Mouse (Mus musculus): Measurements from ENCODE around the gene Thrap3.

DNA sequence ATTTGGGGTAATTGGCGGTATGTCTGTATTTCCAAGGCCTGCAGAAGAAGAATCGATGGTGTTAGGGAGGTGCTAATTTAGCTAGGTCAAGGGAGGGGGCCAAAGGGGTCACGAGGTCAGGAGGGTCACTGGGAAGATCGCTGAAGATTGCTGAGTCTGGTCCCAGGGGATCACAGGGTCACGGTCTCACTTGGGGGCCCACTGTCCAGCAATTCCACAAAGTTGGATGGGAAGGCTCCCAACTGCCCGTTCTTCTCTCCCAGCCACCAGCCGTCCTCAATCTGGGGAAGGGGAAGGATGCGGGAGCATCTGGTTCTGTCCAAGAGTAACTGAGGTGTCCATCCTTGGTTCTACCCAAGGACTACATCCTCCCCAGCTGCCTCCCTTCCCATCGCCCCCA lies 40.6 kb downstream of the Thrap3 start:
- TF ChIP-seq CTCF (conservative IDR thresholded peaks at IDR 0.05; ENCODE audit: low read length) (no peak), POU5F1 (IDR thresholded peaks at IDR 0.05; ENCODE audit: borderline replicate concordance, low read length) (no peak), NANOG (IDR thresholded peaks at IDR 0.05; ENCODE audit: borderline replicate concordance, low read length) (no peak)
